Mouse (Mus musculus) neutrophil, adult 5-6 weeks (primary cell): ENCODE measurements around the gene Tmtc1. TPM values are rescaled to one million over a fixed set of nuclear protein-coding genes. Genes with fewer than 3 reads are reported as not detected.

Experiments used
- ATAC-seq: fragments of 151-379, 151-347 bp; 2 replicates; pipeline ENCODE4 v1.8.0; 2017; ENCODE audit warnings: mild to moderate bottlenecking, moderate TSS enrichment; ENCODE audit not compliant: insufficient number of reproducible peaks, poor library complexity, low FRiP score, severe bottlenecking; ENCODE audit errors: extremely low read depth
- total RNA-seq: library from RNA; stranded (forward); fragments of 200-1000 nt; gene quantifications from 2 replicates; pipeline ENCODE4 v1.2.3, GENCODE M21; 2017

Gene Tmtc1
- total RNA-seq, 1 experiment from 2014 or later: 0.12 TPM

DNA sequence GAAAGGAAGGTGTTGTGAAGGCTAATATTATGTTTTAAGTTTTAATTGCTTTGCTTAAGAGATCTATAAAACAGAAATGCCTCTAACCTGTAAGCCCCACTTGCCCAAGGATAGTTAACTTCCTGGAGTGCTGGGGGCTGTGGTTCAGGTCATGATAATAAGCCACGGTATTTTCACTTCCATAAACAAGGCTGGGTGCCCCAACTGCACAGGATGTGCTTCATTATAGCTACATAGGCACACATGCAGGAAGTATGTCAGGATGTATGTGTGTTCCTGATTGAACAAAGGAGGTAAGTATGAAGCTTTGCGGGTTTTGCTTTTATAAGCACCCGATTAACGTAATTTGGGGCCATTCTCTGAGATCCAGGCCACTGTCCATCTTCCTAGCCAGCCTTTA is 169.1 kb downstream of the Tmtc1 start:
- ATAC-seq: no peak

DNA sequence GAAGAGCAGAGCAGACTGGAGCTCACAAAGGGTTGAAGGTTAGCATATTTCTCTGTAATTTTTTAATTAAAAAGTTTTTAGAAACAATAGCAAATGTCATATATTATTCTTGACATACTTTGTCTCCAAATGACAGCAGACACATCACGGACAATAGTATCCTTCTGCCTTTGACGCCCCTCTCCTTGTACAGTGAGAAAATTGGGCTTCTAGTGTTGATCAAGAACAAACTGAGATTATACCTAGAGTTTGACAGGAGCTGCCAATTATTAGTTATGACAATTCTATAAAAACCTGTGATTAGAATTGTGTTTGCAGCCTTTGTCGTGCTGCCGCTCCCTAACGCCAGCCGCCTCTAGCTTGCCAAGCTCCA is 183.5 kb downstream of the Tmtc1 start:
- ATAC-seq: no peak

DNA sequence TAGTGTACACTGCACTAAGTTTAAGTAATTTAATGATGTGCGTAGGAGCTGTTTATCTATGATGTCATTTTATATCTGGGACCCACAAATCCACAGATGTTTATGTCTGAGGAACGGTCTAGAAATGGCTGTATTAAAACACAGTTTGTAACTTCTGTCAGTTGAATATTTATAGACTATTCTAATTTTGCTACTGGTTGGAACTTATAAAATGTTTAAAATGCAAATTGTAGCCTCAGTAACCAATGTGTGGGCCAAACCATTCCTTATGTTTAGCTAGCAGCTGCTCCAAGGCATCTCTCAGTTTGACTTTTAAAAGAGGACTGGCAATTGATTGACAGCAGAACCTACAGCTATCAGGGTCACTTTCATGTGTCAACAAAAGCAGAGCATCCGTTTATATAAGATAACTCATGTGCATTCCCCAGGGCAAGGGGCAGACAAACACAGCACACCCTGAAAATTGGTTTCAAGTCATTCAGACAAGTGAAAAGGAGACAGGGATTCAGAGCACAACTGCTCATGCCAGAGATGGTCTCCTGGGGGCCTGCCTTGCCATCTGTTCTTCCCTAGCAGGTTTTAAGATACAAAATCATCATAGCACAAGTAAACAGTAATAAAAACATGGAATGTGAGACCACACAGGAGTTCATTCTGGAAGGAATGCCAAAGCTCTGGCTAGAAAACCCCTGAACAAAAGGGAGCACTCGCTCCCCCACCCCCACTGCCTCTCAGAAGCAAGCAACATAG is 184.0 kb downstream of the Tmtc1 start:
- ATAC-seq: no peak

DNA sequence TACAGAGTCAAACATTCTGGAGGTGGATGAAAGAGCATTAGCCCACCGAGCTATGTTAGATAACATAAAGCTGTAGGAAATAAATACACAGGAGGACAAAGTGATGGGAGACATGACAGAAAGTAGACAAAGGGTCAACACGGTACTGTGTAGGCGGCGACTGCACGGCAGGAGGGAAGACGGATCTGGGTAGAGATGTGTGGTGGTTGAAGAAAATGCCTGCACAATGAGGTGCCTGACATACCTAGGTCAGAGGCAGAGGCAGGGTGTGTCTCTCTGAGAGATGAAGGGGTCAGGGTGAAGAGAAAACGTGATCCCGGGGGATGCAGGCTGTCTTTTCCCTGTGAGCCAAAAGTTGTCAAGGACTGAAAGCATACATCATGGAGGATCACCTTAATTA is 185.1 kb downstream of the Tmtc1 start:
- no peak for ATAC-seq

DNA sequence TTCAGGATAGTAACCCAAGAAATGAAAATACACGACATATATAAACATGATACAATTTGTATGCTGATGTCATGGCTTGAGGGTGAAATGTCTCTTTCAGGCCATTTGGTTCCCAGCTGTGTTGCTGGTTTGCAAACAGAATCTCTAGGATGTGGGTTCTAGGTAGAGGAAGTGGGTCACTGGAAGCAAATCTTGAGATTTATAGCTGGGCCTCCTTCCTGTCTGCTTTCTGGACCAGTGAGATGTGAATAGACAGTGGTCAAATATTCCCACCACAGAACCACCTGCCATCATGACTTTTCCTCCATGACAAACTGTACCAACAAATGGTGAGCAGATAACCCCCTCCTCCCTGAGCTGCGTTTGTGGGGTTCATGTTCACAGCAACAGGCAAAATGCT is 186.4 kb downstream of the Tmtc1 start:
- no peak for ATAC-seq

DNA sequence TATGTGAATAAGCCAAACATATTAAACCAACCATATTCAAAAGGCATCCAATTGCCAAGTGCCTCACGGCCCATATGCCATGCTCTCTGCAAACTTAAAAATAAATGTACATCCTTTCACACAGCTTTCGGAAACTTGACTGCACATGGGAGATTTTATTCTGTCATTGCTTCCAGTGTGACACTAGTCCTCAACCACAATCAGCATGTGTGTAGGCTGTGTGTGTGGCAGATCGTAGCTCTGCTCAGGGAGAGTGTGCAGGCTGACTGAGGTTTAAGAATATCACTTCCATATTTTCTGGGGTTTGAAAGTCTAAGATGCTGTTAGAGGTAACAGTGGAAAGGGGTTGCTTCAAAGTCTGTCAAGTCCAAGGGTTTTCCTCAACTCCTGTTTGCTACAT is 188.1 kb downstream of the Tmtc1 start:
- ATAC-seq: no peak

DNA sequence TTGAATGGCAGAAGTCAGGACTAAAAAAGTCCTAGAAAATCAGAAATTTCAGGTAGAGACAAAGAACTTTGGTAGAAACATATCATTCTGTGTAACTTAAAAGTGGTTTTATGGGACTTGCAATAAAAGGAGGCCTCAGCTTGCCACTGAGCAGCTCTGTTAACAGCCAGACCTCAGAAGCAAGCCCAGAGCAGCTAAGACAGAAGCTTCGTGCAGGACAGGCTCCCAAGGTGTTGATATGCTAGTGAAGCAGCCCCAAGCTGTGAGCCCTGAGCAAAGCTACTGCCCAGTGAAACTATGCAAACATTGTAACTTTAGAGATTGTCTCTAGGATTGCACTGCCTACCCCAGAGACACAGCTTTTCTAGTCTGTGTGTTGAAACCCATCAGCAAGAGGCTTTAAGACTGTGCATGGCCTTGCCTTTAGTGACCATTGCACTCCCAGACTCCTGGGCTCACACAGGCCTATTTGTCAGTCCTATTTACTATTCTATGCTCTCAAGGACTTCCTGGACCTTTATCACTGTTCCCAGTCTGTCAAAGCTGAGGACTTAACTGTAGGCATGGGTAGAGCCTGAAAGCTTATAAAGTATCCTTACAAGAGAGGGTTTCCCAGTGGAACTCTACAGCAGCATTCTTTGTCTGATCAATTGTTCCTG is 188.7 kb downstream of the Tmtc1 start:
- no peak for ATAC-seq

DNA sequence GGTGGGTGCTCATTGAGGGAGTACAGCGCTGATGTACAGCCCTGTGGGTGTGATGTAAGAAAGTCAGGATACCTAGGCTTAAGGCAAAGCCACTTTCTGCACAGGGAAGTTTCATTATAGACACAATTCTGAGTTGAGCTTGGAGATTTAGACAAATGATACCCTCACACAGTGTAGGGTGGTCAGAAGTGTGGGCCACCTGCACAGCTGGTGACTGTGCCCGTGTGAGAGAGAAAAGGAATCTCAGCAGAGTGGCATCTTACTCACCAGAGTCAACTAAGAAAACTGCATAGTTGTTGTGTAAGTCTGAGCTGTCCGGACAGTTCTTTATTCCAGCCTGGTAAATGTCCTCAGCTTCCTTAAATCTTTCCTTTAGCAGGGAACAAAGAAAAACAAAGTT is 195.0 kb downstream of the Tmtc1 start:
- ATAC-seq: no peak

DNA sequence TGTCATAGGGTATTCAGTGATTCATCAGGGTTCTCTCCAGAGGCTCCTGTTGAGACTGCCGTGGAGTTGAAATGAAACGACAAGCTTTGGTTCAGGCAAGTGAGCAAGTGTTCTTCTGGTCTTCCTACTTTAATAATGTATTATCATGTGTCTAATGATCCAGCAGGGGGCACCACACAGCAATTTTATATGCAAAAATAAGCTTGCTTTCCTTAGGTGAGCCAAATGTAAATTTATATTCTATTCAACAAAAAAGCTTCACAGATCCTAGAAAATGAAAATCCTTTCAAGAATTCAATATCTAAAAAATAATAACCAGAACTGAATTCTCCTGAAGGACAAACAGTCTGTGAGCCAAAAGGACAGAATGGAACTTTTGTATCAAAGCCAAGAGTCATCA is 195.6 kb downstream of the Tmtc1 start:
- ATAC-seq: no peak

DNA sequence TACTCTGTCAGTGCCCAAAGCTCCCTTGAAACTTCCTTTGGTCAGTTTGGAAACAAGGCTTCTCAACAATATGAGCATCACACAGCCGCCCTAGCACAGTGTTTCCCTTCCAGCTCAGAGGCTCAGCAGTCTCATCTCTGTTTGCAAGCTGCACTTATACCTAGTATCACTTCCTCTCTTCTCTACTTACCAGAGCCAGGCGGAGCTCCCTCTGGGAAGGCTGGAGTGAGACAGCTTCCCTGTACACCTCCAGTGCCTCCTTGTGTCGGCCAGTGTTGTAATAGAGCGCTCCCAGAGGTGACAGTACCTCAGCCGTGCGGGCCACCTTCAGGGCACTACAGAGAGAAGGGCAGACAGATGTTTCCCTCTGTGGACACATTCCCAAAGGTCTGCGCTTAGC is 197.6 kb downstream of the Tmtc1 start:
- ATAC-seq: no peak

DNA sequence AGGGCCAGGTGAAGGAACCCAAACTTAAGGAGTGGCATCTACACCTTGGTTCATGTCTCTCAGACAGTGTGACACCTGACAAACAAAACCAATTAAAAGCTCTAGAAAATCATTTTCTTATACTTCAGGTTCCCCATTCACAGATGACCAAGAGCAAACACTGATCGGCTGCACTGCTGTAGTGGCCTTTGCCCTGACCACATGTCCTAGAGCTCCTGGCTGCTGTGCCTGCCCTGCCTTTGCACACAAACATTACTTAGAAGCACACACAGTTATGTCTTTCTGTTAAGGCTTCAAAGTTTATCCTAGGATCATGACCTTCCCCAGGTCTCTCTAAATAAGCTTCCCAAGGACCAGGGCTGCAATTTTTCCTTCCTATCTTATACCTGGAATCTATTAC is 199.4 kb downstream of the Tmtc1 start:
- no peak for ATAC-seq

DNA sequence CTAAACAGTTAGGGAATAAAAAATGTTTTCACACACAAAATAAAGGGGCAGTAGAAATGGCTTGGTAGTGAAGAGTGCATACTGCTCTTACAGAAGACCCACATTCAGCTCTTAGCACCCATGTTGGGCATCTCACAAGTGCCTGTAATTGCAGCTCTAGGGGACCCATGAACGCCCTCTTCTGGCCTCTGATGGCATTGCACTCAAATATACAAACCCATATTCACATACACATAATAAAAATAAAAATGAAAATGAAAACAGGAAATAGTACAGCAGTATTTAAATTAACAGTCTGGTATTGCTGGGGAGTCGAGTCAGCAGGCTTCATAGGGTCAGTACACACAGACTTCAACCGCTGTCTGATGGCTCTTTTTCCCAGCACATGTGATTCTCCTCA is 201.9 kb downstream of the Tmtc1 start:
- ATAC-seq: no peak

DNA sequence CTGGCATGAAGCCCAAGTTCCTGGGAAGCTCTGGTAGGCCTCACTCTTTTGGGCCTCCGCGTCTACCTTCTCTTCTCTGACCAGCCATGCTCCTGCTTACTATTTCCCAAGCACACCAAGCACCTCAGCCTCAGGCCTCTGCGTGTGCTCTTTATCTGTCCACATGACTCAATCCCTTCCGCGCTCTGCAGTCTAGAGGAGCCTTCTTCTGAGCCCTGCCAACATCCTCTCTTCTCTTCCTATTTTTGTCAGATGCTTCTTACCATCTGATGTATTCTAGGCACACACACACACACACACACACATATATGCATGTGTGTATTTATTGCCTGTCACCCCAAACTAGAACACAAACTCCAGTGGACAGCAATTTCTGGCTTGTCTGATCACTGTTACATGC is 202.5 kb downstream of the Tmtc1 start:
- no peak for ATAC-seq

DNA sequence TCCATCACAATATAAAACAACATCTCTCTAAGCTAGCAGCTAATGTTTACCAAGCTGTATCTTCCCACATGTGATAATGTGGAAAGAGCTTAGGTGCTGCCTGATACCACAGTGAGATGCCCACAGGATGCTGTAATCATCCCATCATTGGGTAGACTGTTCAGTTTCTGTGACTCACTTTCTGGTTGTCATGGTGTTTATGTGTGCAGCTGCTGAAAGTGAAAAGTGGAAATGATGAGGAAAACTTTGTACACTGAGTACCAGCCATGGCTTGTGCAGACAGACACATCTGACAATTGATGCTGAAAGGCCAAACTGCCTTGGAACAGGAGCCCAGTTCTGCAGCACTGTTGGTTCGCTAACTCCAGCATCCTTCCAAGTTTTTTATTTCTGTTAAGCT is 204.9 kb downstream of the Tmtc1 start:
- ATAC-seq: no peak

DNA sequence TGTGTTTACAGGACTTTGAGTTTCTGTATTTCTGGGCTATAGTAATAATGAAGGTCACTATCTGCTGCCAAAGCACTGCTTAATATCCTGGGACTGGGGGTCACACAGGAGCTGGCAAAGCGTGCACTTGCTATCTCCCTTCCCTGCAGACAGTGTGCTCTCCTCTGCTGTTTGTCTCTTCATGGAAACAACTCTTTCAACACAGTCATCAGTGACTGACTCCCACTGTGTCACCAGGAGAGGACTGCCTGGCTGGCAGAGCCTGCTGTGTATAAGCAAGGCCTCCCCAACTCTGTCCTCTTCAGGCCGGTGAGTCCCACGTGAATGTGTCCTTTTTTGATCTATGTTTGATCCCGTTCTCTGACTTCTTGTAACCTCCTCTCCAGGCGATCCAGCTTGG is 206.7 kb downstream of the Tmtc1 start:
- ATAC-seq: no peak

DNA sequence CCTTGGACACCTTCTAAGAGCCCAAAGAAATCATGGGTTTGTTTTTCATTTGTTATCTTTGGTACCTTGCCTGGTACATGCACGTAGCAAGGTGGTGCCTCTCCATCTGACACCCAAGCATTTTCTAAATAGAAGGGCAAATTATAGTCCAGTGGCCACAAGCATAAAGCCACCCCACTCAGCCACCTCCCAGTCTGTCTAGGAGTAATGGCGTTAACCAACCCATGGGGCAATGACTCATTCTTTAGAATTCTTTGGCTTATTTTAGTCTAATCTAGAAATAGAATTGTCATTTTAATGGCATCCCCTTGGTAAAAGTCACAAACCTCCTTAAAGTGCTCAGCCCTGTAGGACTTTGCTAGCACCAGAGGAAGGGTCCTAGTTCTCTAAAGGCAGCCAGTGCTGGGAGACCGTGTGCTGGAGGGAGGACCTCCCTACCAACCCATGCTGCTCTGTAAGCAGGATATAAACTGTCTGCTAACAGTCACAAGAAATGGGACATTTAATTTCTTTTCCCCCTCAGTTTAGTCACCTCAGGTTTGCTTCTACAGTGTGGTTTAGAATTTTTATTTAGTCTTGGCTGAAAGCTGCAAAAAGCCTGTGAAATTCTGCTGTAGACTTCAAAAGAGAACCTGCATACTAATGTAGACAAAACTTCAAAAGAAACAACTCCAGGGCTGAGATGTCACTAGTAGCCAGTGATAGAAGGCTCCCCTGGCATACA is 209.9 kb downstream of the Tmtc1 start:
- ATAC-seq: no peak

DNA sequence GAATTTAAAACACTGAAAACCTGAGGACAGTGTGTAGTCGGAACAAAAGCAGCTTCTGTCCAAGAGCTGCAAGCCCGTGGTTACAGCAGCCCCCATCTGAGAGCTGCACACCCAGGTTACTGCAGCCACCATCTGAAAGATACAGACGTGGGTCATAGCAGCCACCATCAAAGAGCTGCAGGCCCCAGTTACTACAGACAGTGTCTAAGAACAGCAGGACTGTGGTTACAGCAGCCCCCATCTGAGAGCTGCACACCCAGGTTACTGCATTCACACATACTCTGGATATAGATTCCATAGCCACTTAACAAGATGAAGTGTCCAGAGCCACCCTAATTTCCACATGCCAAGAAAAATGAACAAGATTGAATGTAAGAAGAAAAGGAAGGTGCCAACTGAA is 216.6 kb downstream of the Tmtc1 start:
- ATAC-seq: no peak

DNA sequence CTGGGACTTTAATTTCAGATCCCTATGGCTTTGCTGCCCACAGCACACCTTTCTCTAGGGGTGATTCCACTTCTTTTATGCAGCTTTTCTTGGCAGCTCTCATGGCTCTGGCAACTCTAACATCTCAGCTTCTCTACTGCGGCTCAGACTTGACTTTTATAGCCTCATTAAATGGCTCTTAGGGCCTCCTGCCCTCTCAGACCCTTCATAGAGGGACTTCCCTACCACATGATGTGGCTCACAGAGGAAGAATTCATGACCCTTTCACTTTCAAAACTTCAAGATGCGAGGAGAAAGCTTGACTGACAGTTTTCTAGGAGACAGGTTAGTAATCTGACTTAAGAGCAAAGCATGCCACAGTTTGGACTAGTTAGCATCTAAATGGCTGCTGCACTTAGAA is 221.5 kb downstream of the Tmtc1 start:
- ATAC-seq: no peak

DNA sequence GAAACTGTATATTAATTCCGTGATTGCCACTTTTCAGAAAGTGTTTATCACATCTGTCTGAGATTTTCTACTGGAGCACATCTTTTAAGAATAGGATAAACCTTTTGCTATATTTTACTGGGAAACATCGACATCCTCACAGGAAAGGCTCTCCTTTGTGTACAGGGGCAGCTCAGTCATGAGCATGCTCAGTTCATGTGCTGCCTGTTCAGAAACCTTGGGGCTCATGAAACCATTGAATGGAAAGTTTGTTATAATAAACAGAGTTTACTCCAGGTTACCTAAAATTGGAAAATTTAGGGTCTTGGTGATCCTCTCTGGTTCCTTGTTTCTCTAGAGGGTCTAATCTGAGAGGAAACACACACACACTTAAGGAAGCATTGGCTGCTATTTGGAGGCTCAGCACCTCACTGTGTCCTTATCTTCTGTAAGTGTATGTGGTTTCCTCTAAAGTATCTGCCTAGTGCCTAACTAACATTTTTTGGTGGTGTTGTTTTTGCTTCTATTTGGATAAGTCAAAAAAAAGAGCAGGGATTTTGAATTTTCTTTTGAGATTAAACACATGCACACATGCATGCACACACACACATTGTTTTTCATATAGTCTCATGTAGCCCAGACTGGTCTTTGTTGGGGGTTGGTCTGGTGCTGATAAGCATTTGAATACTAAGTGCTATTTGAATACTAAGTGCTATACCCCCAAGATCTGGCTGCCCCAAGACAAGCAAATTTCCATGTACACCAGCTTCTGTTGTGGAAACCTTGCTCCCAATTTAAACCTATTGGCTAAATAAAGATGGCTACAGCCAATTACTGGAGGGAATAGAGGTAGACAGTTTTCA is 225.7 kb downstream of the Tmtc1 start:
- no peak for ATAC-seq
